Mouse (Mus musculus) heart, embryonic 11.5 days (tissue): ENCODE data around the gene Triap1. TPM values are rescaled to one million over a fixed set of nuclear protein-coding genes. Genes with fewer than 3 reads are reported as not detected.
A peak's percentile ranks its signal among the peaks of the same experiment; 100 is the strongest.
"Not testable (repeated sequence)": the region's sequence is repeated elsewhere in the genome, so short reads cannot be mapped to it uniquely, and the experiment has no call there.

Source experiments
- ATAC-seq: fragments of 200-750 bp; cut with Nextera tagmentation; replicated peaks from 2 replicates; pipeline ENCODE4 v1.8.0; 2017; ENCODE audit warnings: moderate library complexity; ENCODE audit not compliant: insufficient number of reproducible peaks, low FRiP score, low TSS enrichment
- H3K27ac ChIP-seq: fragments of 300-500 bp; sonication (generic); 2 replicates; pipeline ENCODE4 v1.5.1; 2014; ENCODE audit warnings: mild to moderate bottlenecking, low read depth, low read length
- H3K27me3 ChIP-seq: fragments of 300-500 bp; sonication (generic); 2 replicates; pipeline ENCODE4 v1.6.1; 2014; ENCODE audit warnings: mild to moderate bottlenecking, low read length, mixed read lengths; ENCODE audit not compliant: control insufficient read depth, insufficient read depth
- H3K36me3 ChIP-seq: fragments of 300-500 bp; sonication (generic); 2 replicates; pipeline ENCODE4 v1.6.1; 2014; ENCODE audit warnings: mild to moderate bottlenecking, low read length, moderate library complexity, mixed read lengths; ENCODE audit not compliant: control insufficient read depth, insufficient read depth
- H3K4me1 ChIP-seq: fragments of 300-500 bp; sonication (generic); 2 replicates; pipeline ENCODE4 v1.6.1; 2014; ENCODE audit warnings: low read length; ENCODE audit not compliant: control insufficient read depth, insufficient read depth
- H3K4me2 ChIP-seq: fragments of 300-500 bp; sonication (generic); 2 replicates; pipeline ENCODE4 v1.6.1; 2014; ENCODE audit warnings: mild to moderate bottlenecking, moderate library complexity
- H3K4me3 ChIP-seq: fragments of 300-500 bp; sonication (generic); 2 replicates; pipeline ENCODE4 v1.5.1; 2014; ENCODE audit warnings: low read depth, low read length
- H3K9ac ChIP-seq: fragments of 300-500 bp; sonication (generic); 2 replicates; pipeline ENCODE4 v1.6.1; 2014; ENCODE audit warnings: mild to moderate bottlenecking, low read depth, low read length, moderate library complexity
- H3K9me3 ChIP-seq: fragments of 300-500 bp; sonication (generic); replicated peaks from 2 replicates; pipeline ENCODE4 v1.6.1; 2016; ENCODE audit warnings: low read length; ENCODE audit not compliant: control insufficient read depth
- WGBS: fragments of 180-500 bp; shearing (Covaris S2); extraction: QIAGEN DNeasy Blood & Tissue Kit; methylation state at CpG from one replicate; pipeline ENCODE4 v1.1.7; 2014; ENCODE audit not compliant: insufficient replicate concordance; 5-methylcytosine and 5-hydroxymethylcytosine counted together
- polyA plus RNA-seq: library from polyadenylated mRNA; unstranded; fragments of >200 nt; fragmentation: Nextera tagmentation; extraction: Ambion mirVana; gene quantifications from 2 replicates; pipeline ENCODE4 v1.2.1, GENCODE M21; 2014

Gene Triap1
- polyA plus RNA-seq, result 40.4 and 43.9 TPM in 2 replicates

GRCm38 (mm10) chr5:115340577-115341313 is at the start of gene Triap1, which contains the start of gene Gatc:
Gene Triap1 (plus strand): TSS chr5:115341225.
Gene Gatc (minus strand): TSS chr5:115341178.
- no peaks in the 10 kb centered on the region for H3K9me3 ChIP-seq
- under 1% methylated on average over 62 of the region's 62 CpGs for WGBS
- H3K36me3 ChIP-seq, result peaks cover 31% of the 10 kb centered on the region
- peaks cover 9% of the 10 kb centered on the region; the same call in 1 of the 2 replicates for H3K4me1 ChIP-seq
- peak within 1 kb of the TSS; percentile 76 for H3K27ac ChIP-seq
- ATAC-seq, result peak; percentile 86
- H3K9ac ChIP-seq, result peak within 1 kb of the TSS; percentile 96
- H3K4me3 ChIP-seq, result peak within 1 kb of the TSS; percentile 90
- no peaks in the 10 kb centered on the region for H3K27me3 ChIP-seq
- H3K4me2 ChIP-seq, result peak within 1 kb of the TSS; percentile 84

GRCm38 (mm10) chr5:115294173-115294572 is 46.9 kb upstream of the Triap1 start:
- H3K27ac ChIP-seq, result no peak overlapping the region
- H3K27me3 ChIP-seq, result no peaks in the 10 kb centered on the region
- peaks cover 26% of the 10 kb centered on the region for H3K36me3 ChIP-seq
- 85% methylated on average over 8 of the region's 8 CpGs for WGBS
- no peak overlapping the region for H3K4me3 ChIP-seq
- no peak for ATAC-seq
- H3K4me2 ChIP-seq, result no peak overlapping the region
- no peak overlapping the region for H3K9ac ChIP-seq
- H3K9me3 ChIP-seq, result no peaks in the 10 kb centered on the region
- H3K4me1 ChIP-seq, result peaks cover 10% of the 10 kb centered on the region

- 74% methylated on average over 10 of the region's 10 CpGs for WGBS
- no peak for ATAC-seq
- Histone ChIP-seq H3K27me3 (no peaks in the 10 kb centered on the region), H3K9me3 (no peaks in the 10 kb centered on the region), H3K4me3 (no peak overlapping the region), H3K4me1 (peaks cover 15% of the 10 kb centered on the region), H3K9ac (no peak overlapping the region), H3K36me3 (peaks cover 26% of the 10 kb centered on the region), H3K4me2 (peak overlapping the region; percentile 6; the same call in 1 of the 2 replicates), H3K27ac (0 out of 2 replicates have a peak overlapping the region, but pooled peaks have one; percentile 0)
Measured at GRCm38 (mm10) chr5:115296347-115296746, 44.7 kb upstream of the Triap1 start.

GRCm38 (mm10) chr5:115300035-115300744 is 40.8 kb upstream of the Triap1 start:
- ATAC-seq, result 0 out of 2 replicates have a peak, but pooled peaks have one; percentile 2
- WGBS, result under 1% methylated on average over 46 of the region's 46 CpGs

GRCm38 (mm10) chr5:115300792-115301614 is 40.0 kb upstream of the Triap1 start, which contains the start of gene Dynll1:
Gene Dynll1 (minus strand): TSS chr5:115300999.
- Histone ChIP-seq H3K4me3 (peak within 1 kb of the TSS; percentile 91), H3K9ac (peak within 1 kb of the TSS; percentile 88), H3K27me3 (no peaks in the 10 kb centered on the region), H3K4me2 (peak within 1 kb of the TSS; percentile 70), H3K4me1 (peaks cover 15% of the 10 kb centered on the region), H3K27ac (peak within 1 kb of the TSS; percentile 90), H3K9me3 (no peaks in the 10 kb centered on the region), H3K36me3 (peaks cover 15% of the 10 kb centered on the region)
- ATAC-seq, result peak; percentile 98
- under 1% methylated on average over 66 of the region's 66 CpGs for WGBS

More at GRCm38 (mm10) chr5:115300035-115300744, 40.8 kb upstream of the Triap1 start:
- Histone ChIP-seq H3K4me2 (peak overlapping the region; percentile 70), H3K4me3 (peak overlapping the region; percentile 91), H3K36me3 (peaks cover 22% of the 10 kb centered on the region), H3K27me3 (no peaks in the 10 kb centered on the region), H3K9me3 (no peaks in the 10 kb centered on the region), H3K4me1 (peaks cover 15% of the 10 kb centered on the region), H3K9ac (peak overlapping the region; percentile 88), H3K27ac (peak overlapping the region; percentile 90)

- Histone ChIP-seq H3K9me3 (no peaks in the 10 kb centered on the region), H3K27ac (peak overlapping the region; percentile 69; the same call in 1 of the 2 replicates), H3K4me2 (peak overlapping the region; percentile 70), H3K36me3 (peaks cover 12% of the 10 kb centered on the region; the same call in 1 of the 2 replicates), H3K9ac (peak overlapping the region; percentile 62), H3K27me3 (no peaks in the 10 kb centered on the region), H3K4me1 (peaks cover 15% of the 10 kb centered on the region), H3K4me3 (peak overlapping the region; percentile 91)
- WGBS, result 33% methylated on average over 13 of the region's 13 CpGs
- ATAC-seq, result no peak
Measured at GRCm38 (mm10) chr5:115301615-115302014, 39.4 kb upstream of the Triap1 start.

- peaks cover 15% of the 10 kb centered on the region for H3K4me1 ChIP-seq
- H3K27me3 ChIP-seq, ATAC-seq, H3K27ac ChIP-seq, H3K36me3 ChIP-seq, H3K9me3 ChIP-seq, H3K9ac ChIP-seq: not testable (repeated sequence)
- H3K4me3 ChIP-seq, result 0 out of 2 replicates have a peak overlapping the region, but pooled peaks have one; percentile 91
- peak overlapping the region; percentile 70; the same call in 1 of the 2 replicates for H3K4me2 ChIP-seq
- WGBS, result 62% methylated on average over 7 of the region's 7 CpGs
Measured at GRCm38 (mm10) chr5:115302190-115302589, 38.8 kb upstream of the Triap1 start.

GRCm38 (mm10) chr5:115312354-115312753 is 28.7 kb upstream of the Triap1 start:
- ATAC-seq, result no peak
- H3K4me3 ChIP-seq, result no peak overlapping the region
- H3K9me3 ChIP-seq, result no peaks in the 10 kb centered on the region
- no peaks in the 10 kb centered on the region for H3K27me3 ChIP-seq
- no peak overlapping the region for H3K9ac ChIP-seq
- H3K4me1 ChIP-seq, result peaks cover 28% of the 10 kb centered on the region
- H3K4me2 ChIP-seq, result peak overlapping the region; percentile 29; the same call in 1 of the 2 replicates
- WGBS, result 46% methylated on average over 4 of the region's 4 CpGs
- peak overlapping the region; percentile 58 for H3K27ac ChIP-seq
- no peaks in the 10 kb centered on the region for H3K36me3 ChIP-seq
